25 mouse cellular contexts compared by ENCODE assay signal in genomic region chr4:84272867-84273266, GRCm38 (mm10).
"Had no signal": no experiment of that assay in that cellular context is flagged by ENCODE, and none has a peak within 500 bp of the region (broad histone marks: within the 10 kb centered on the region; RNA-seq: fewer than 3 reads in every experiment).

No protein-coding gene starts in this region.

- H3K27ac ChIP-seq: gastrocnemius, adult 2 months; heart, embryonic 10.5 days; hindbrain, embryonic 10.5 days; hindbrain, embryonic 12.5 days; hindbrain, embryonic 14.5 days; intestine, embryonic 15.5 days; layer of hippocampus, adult 2 months; left cerebral cortex, adult 2 months; limb, embryonic 10.5 days; limb, embryonic 12.5 days had no signal

- H3K4me2 ChIP-seq: heart, embryonic 12.5 days; hindbrain, embryonic 12.5 days; hindbrain, embryonic 14.5 days; intestine, embryonic 15.5 days; limb, embryonic 12.5 days; liver, embryonic 11.5 days had no signal

- H3K9me3 ChIP-seq: heart, embryonic 10.5 days; heart, embryonic 12.5 days; hindbrain, embryonic 10.5 days; hindbrain, embryonic 12.5 days; intestine, embryonic 15.5 days; limb, embryonic 10.5 days; limb, embryonic 12.5 days had no signal

- ATAC-seq: hindbrain, embryonic 16.5 days; inflammation-experienced regulatory T-cells, adult 6 months; intestine, embryonic 15.5 days had no signal

- H3K27me3 ChIP-seq: intestine, embryonic 15.5 days; limb, embryonic 12.5 days had no signal

- H3K36me3 ChIP-seq: heart, embryonic 10.5 days; heart, embryonic 12.5 days; hindbrain, embryonic 10.5 days; hindbrain, embryonic 12.5 days; intestine, embryonic 15.5 days; limb, embryonic 10.5 days had no signal

- H3K4me1 ChIP-seq: heart, embryonic 10.5 days; heart, embryonic 12.5 days had no signal

- H3K4me3 ChIP-seq: gastrocnemius, adult 2 months; heart, embryonic 10.5 days; heart, embryonic 12.5 days; hindbrain, embryonic 10.5 days; hindbrain, embryonic 12.5 days; intestine, embryonic 15.5 days; layer of hippocampus, adult 2 months; left cerebral cortex, adult 2 months; limb, embryonic 10.5 days; limb, embryonic 12.5 days had no signal

- H3K9ac ChIP-seq: heart, embryonic 12.5 days; hindbrain, embryonic 12.5 days; hindbrain, embryonic 14.5 days; intestine, embryonic 15.5 days; limb, embryonic 12.5 days had no signal

- DNase-seq: gastrocnemius, adult 2 months; gastrocnemius, postnatal 10 days; gastrocnemius, postnatal 25 days; heart, adult 18-20 months; heart, postnatal 10 days; heart, postnatal 4 days; kidney, adult 11 months; kidney, adult 8-10 months; kidney, postnatal 10 days; kidney, postnatal 25 days; kidney, postnatal 4 days; liver had no signal
